11 mouse cellular contexts compared by ENCODE assay signal in the genomic region with DNA sequence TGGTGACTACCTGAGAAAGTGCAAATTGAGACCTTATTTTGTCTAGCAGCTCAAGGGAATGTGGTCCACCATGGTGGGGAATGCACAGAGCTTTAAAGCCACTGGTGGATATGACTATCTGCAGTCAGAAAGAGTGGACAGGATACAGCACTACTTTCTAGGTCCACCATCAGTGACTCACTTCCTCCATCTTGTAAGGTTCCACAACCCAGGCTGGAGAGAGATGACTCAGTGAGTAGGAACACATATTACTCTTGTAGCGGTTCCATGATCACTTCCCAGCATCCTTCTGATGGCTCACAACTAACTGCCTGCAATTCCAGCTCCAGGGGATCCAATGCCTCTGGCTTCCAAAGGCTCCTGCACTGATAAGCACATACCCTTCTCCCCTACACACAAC.
"Had no signal": no experiment of that assay in that cellular context is flagged by ENCODE, and none has a peak within 500 bp of the region (broad histone marks: within the 10 kb centered on the region; RNA-seq: fewer than 3 reads in every experiment).

No protein-coding gene starts in this region.

- H3K9ac ChIP-seq: liver, embryonic 15.5 days; neural tube, embryonic 13.5 days had no signal

- H3K27ac ChIP-seq: limb, embryonic 10.5 days; liver, embryonic 15.5 days; midbrain, embryonic 10.5 days; neural tube, embryonic 13.5 days had no signal

- H3K9me3 ChIP-seq: limb, embryonic 10.5 days; liver, embryonic 15.5 days had no signal

- H3K27me3 ChIP-seq: liver, embryonic 15.5 days; neural tube, embryonic 13.5 days had no signal

- H3K4me3 ChIP-seq: limb, embryonic 10.5 days; liver, embryonic 15.5 days; midbrain, embryonic 10.5 days; neural tube, embryonic 13.5 days had no signal

- H3K4me1 ChIP-seq: limb, embryonic 10.5 days; liver, embryonic 15.5 days; midbrain, embryonic 10.5 days; neural tube, embryonic 13.5 days had no signal

- DNase-seq: kidney, postnatal 10 days; lung, adult 2 months; lung, postnatal 36 days; right cerebral cortex, postnatal 4 days; spleen, adult 18-20 months; thymus, adult 18-20 months; thymus, postnatal 14 days had no signal
